Mouse (Mus musculus): ENCODE data around the gene Nfkbia.

DNA sequence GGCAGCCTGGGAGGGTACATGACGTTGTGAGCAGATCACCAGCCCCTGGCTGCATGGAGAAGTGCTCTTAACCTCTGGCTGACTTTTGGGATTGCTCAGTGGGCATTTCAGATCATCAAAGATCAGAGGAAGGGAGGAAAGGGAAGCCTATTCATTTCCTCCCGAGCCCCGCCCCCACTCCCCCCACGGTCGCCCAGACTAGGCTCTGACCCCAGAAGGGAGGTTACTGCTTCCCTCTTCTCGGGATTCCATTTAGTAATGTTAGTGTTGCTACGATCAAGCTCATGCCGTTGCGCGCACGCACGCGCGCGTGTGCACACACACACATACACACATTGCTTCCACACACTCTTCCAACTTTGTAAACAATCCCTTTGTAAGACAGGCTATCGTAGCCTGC, 42.0 kb downstream of the Nfkbia start:
- TF ChIP-seq TAL1 (IDR thresholded peaks at IDR 0.05; ENCODE audit: low read length): no peak
- TF ChIP-seq GATA1 (IDR thresholded peaks at IDR 0.05; ENCODE audit: low read length): no peak
